Mouse (Mus musculus): ENCODE measurements around the gene Chn1. TPM values are rescaled to one million over a fixed set of nuclear protein-coding genes. Genes with fewer than 3 reads are reported as not detected.

Chn1 gene
- total and polyA plus RNA-seq, 3 experiments: 5.0 to 14.1 TPM; not detected in 1

GRCm38 (mm10) chr2:73779016-73779595, 4.0 kb upstream of the Chn1 start:
- H3K4me1 ChIP-seq (ENCODE audit: control insufficient read depth in 1 of 2, insufficient read depth in 2 of 2, low read length in 2 of 2): peaks cover 8 to 17% of the 10 kb centered on the region in 2 experiments; a peak in 3 of 4 replicates
- H3K79me2 ChIP-seq (ENCODE audit: control insufficient read depth, insufficient read depth, low read length, poor library complexity): no peaks in the 10 kb centered on the region; the same call in 1 of the 2 replicates
- no peak overlapping the region for H3K27ac ChIP-seq (ENCODE audit: control insufficient read depth, low read depth, low read length)
- H3K27me3 ChIP-seq (ENCODE audit: control insufficient read depth in 1 of 2, insufficient read depth in 2 of 2, low read length in 2 of 2): peaks cover 2 to 5% of the 10 kb centered on the region in 2 experiments; a peak in 1 of 4 replicates
- H3K9me3 ChIP-seq (replicated peaks; ENCODE audit: insufficient read depth, low read length): no peaks in the 10 kb centered on the region
- H3K9ac ChIP-seq (ENCODE audit: control insufficient read depth, low read depth, low read length, poor library complexity, severe bottlenecking): no peak overlapping the region
- H3K4me3 ChIP-seq (ENCODE audit: control insufficient read depth in 1 of 2, insufficient read depth in 1 of 2, low read depth in 2 of 2, low read length in 2 of 2): no peak overlapping the region
- TF ChIP-seq POLR2A (IDR thresholded peaks at IDR 0.05; ENCODE audit: control insufficient read depth in 1 of 2, insufficient read depth in 1 of 2, low read depth in 1 of 2, low read length in 2 of 2, poor library complexity in 1 of 2) (no peak), MXI1 (IDR thresholded peaks at IDR 0.05; ENCODE audit: low read depth, low read length) (no peak), RAD21 (IDR thresholded peaks at IDR 0.05; ENCODE audit: low read depth, low read length) (peak; percentile 31), NELFE (IDR thresholded peaks at IDR 0.05; ENCODE audit: low read depth, low read length) (no peak), SIN3A (IDR thresholded peaks at IDR 0.05; ENCODE audit: low read length) (no peak), MAX (IDR thresholded peaks at IDR 0.05; ENCODE audit: low read length) (no peak), CTCF (IDR thresholded peaks at IDR 0.05 in 2 of 3, conservative IDR thresholded peaks at IDR 0.05 in 1 of 3; ENCODE audit: control insufficient read depth in 1 of 3, insufficient read depth in 1 of 3, low read depth in 2 of 3, low read length in 3 of 3, poor library complexity in 1 of 3, severe bottlenecking in 1 of 3) (peak in 1 of 3 experiments; percentile 18; a peak in 1 of 6 replicates), ZMIZ1 (IDR thresholded peaks at IDR 0.05; ENCODE audit: low read depth, low read length) (no peak), ETS1 (IDR thresholded peaks at IDR 0.05; ENCODE audit: low read depth, low read length) (no peak), ZC3H11A (IDR thresholded peaks at IDR 0.05; ENCODE audit: low read depth, low read length) (0 out of 2 replicates have a peak, but pooled peaks have one; percentile 23), BHLHE40 (IDR thresholded peaks at IDR 0.05; ENCODE audit: borderline replicate concordance, low read depth, low read length) (no peak), SMC3 (IDR thresholded peaks at IDR 0.05; ENCODE audit: low read depth, low read length) (peak; percentile 31; the same call in 1 of the 2 replicates)
- DNase-seq (ENCODE audit: low read depth, low spot score): no peak
- H3K36me3 ChIP-seq (ENCODE audit: control insufficient read depth in 1 of 2, insufficient read depth in 2 of 2, low read length in 2 of 2): peaks cover 0 to 14% of the 10 kb centered on the region in 2 experiments; a peak in 2 of 4 replicates

GRCm38 (mm10) chr2:73776936-73777335, 1.8 kb upstream of the Chn1 start:
- H3K36me3 ChIP-seq (ENCODE audit: control insufficient read depth in 1 of 2, insufficient read depth in 2 of 2, low read length in 2 of 2): peaks cover 0 to 21% of the 10 kb centered on the region in 2 experiments; a peak in 2 of 4 replicates
- no peaks in the 10 kb centered on the region; the same call in 1 of the 2 replicates for H3K79me2 ChIP-seq (ENCODE audit: control insufficient read depth, insufficient read depth, low read length, poor library complexity)
- no peak for DNase-seq (ENCODE audit: low read depth, low spot score)
- H3K9ac ChIP-seq (ENCODE audit: control insufficient read depth, low read depth, low read length, poor library complexity, severe bottlenecking): no peak overlapping the region
- no peak overlapping the region for H3K4me3 ChIP-seq (ENCODE audit: control insufficient read depth in 1 of 2, insufficient read depth in 1 of 2, low read depth in 2 of 2, low read length in 2 of 2)
- H3K9me3 ChIP-seq (replicated peaks; ENCODE audit: insufficient read depth, low read length): no peaks in the 10 kb centered on the region
- TF ChIP-seq TBP (IDR thresholded peaks at IDR 0.05; ENCODE audit: low read depth, low read length): no peak
- TF ChIP-seq E2F4 (IDR thresholded peaks at IDR 0.05; ENCODE audit: borderline replicate concordance, low read depth, low read length): no peak
- no peak for TF ChIP-seq BHLHE40 (IDR thresholded peaks at IDR 0.05; ENCODE audit: borderline replicate concordance, low read depth, low read length)
- TF ChIP-seq ZKSCAN1 (IDR thresholded peaks at IDR 0.05; ENCODE audit: low read depth, low read length): no peak
- peaks cover 8 to 18% of the 10 kb centered on the region in 2 experiments; a peak in 3 of 4 replicates for H3K4me1 ChIP-seq (ENCODE audit: control insufficient read depth in 1 of 2, insufficient read depth in 2 of 2, low read length in 2 of 2)
- peaks cover 2 to 5% of the 10 kb centered on the region in 2 experiments; a peak in 1 of 4 replicates for H3K27me3 ChIP-seq (ENCODE audit: control insufficient read depth in 1 of 2, insufficient read depth in 2 of 2, low read length in 2 of 2)
- H3K27ac ChIP-seq (ENCODE audit: control insufficient read depth, low read depth, low read length): no peak overlapping the region

Measured in MEL (cell line).